Mouse (Mus musculus) left cerebral cortex, adult 2 months (tissue): ENCODE data around the gene Gm2564. TPM values are rescaled to one million over a fixed set of nuclear protein-coding genes. Genes with fewer than 3 reads are reported as not detected.
"Not testable (repeated sequence)": the region's sequence is repeated elsewhere in the genome, so short reads cannot be mapped to it uniquely, and the experiment has no call there.

Source experiments
- DNase-seq, 2 experiments: peaks; one replicate each; pipeline ENCODE4 v3.0.0; 2021 to 2022; ENCODE audit warnings: low spot score in 2 of 2, mixed read lengths in 1 of 2; ENCODE audit errors: extremely low spot score in 1 of 2
- H3K27ac ChIP-seq: fragments of 200-600 bp; 2 replicates; pipeline ENCODE4 v1.8.1; 2022
- H3K4me3 ChIP-seq: fragments of 200-600 bp; 2 replicates; pipeline ENCODE4 v1.8.1; 2022
- intact Hi-C: fragments of 180-260 bp; cut with DNase I; formaldehyde crosslinking; loops from one replicate; pipeline ENCODE4 v1.15.1; 2025
- long read RNA-seq, 2 experiments: library from polyadenylated mRNA; stranded (forward); transcript quantifications; one replicate each; pipeline ENCODE4 v2.0.0; 2021; ENCODE audit warnings: borderline mapping rate in 2 of 2
- total RNA-seq, 2 experiments: library from RNA; stranded (reverse); gene quantifications; 2 replicates each; pipeline ENCODE4 v1.2.3; 2021

The Gm2564 gene
- 10 to 100 TPM; 14.0 to 14.4 TPM for total RNA-seq
- long read RNA-seq, experiment 1: 0 reads
- long read RNA-seq, experiment 2, partial matches to known transcripts: 0 of 1 reads
- long read RNA-seq, experiment 2, other reads (novel, unspliced or antisense): 1 of 1 reads

- H3K27ac ChIP-seq, H3K4me3 ChIP-seq, DNase-seq, intact Hi-C loops: not testable (repeated sequence)
Measured at GRCm38 (mm10) chr4:42629419-42629818, at the start of gene Gm2564. Gene Gm2564, plus strand, starts transcription at chr4:42629719.

GRCm38 (mm10) chr4:42611895-42612294 is 17.6 kb upstream of the Gm2564 start, which contains the start of gene Gm10591:
Gene Gm10591, plus strand, starts transcription at chr4:42612195.
- H3K27ac ChIP-seq, intact Hi-C loops, DNase-seq, H3K4me3 ChIP-seq: not testable (repeated sequence)

- intact Hi-C loops, DNase-seq, H3K4me3 ChIP-seq, H3K27ac ChIP-seq: not testable (repeated sequence)
Measured at GRCm38 (mm10) chr4:42654951-42655350, 25.4 kb downstream of the Gm2564 start, which contains the start of gene Ccl27b. Gene Ccl27b, plus strand, starts transcription at chr4:42655251.

DNA sequence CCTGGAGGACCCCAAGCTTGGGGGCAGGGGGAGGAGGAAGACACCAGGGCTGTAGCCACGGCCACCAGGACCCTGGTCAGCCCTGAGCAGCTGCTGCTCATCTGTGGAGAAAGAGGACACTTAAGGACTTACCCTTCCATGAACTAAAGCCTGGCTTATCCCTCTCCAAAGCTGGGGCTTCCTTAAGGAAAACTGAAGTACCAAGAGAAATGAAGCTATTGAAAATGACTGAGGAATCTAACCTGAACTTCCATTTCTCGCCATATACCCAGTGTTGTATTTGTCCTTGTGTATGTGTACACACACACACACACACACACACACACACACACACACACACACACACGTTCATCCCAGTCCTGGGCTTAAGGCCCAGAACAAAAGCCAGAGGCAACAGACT is 32.3 kb downstream of the Gm2564 start, which contains the start of gene Il11ra2:
Gene Il11ra2, minus strand, starts transcription at position 101 of the 400 bp plus-strand sequence.
- intact Hi-C loops, DNase-seq, H3K4me3 ChIP-seq, H3K27ac ChIP-seq: not testable (repeated sequence)

DNA sequence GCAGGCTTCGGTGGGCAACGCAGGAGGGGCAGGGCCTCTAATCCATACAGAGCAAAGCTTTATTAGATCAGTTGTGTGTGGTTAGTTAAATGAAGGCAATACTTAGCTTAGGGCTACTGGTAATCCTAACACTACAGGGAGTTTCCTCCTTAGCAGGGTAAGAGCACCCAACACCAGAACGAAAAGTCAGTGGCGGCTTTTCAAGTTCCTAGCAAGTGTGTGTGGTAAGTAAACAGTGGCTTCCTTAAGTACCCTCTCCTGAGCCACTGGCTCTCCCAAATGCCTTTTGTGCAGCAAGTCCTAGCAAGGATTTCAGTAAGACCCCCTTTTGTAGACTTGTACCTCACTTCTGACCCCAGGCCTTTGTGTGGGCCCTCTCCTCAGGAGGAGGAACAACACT is 45.9 kb downstream of the Gm2564 start:
- H3K4me3 ChIP-seq, H3K27ac ChIP-seq, DNase-seq, intact Hi-C loops: not testable (repeated sequence)

- DNase-seq, H3K27ac ChIP-seq, intact Hi-C loops, H3K4me3 ChIP-seq: not testable (repeated sequence)
Measured at GRCm38 (mm10) chr4:42679365-42679764, 49.8 kb downstream of the Gm2564 start.

DNA sequence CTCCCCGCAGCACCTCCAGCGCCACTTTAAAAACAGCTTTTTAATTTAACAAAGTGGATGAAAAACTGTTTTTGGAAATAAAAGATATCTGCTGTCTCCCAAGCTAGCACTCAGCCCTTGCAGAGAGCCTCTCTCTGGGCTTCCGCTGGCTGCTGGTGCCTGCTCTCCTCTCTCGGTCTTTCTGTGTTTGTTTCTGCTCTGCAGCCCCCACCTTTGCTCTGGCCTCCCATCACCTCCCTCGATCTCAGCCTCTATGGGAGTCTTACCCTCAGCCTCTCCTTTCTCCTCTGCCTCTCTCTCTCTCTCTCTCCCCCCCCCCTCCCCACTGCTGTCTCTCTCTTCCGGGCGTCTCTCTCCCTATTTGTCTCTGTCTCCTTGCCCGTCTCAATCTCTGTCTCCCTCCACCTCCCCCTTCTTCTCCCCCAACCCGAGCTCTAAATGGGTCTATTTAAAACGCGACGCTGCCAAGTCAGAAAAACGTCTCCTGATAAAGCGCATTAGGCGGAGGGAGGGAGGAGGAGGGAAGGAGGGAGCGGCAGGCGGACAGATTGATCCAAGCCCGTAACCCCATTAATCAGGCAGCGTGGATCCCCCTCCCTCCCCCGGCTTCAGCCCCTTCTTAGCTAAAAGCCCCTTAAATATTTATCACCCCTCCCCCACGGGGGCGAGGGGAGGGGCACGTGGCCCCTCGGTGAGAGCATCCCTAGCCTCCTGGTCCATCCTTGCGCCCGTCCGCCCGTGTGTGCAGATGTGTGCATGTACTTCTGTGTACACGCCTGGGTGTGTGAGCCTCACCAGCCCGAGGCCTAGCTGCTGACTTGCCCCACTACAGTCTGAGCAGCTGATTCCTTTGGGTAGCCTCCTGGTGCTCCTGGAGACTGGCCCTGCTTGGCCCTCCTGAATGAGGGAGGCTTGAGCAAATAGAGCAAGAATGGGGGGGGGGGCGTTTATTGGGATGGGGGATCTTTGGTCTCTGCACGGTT is 51.1 kb downstream of the Gm2564 start:
- H3K27ac ChIP-seq, DNase-seq, H3K4me3 ChIP-seq, intact Hi-C loops: not testable (repeated sequence)

Other genes starting within 250 kb of the Gm2564 start
- gene Gm21586, start 190.3 kb upstream of the Gm2564 start, total RNA-seq: not detected
- gene Gm2163, start 163.0 kb upstream of the Gm2564 start, total RNA-seq: 1 to 10 TPM; 7.8 to 8.7 TPM
- 1 to 10 TPM in 1 of 2 experiments, not detected in 1; 2.4 TPM for gene Fam205a2, start 101.5 kb upstream of the Gm2564 start, total RNA-seq
- not detected for gene Gm10591, start 17.5 kb upstream of the Gm2564 start, total RNA-seq
- gene Ccl27b, start 25.5 kb downstream of the Gm2564 start, total RNA-seq: 1 to 10 TPM; 2.4 to 6.4 TPM
- under 1 TPM in 1 of 2 experiments, not detected in 1; 0.27 TPM for gene Il11ra2, start 32.2 kb downstream of the Gm2564 start, total RNA-seq
- gene 4930578G10Rik, start 105.8 kb downstream of the Gm2564 start, total RNA-seq: 1 to 10 TPM; 3.0 TPM
- gene Ccl19, start 126.9 kb downstream of the Gm2564 start, total RNA-seq: under 1 TPM; 0.68 to 0.95 TPM
- gene Ccl21a, start 144.3 kb downstream of the Gm2564 start, total RNA-seq: not detected
- gene Fam205a1, start 224.2 kb downstream of the Gm2564 start, total RNA-seq: under 1 TPM in 1 of 2 experiments, not detected in 1; 0.11 TPM
- gene Gm12394, start 227.1 kb downstream of the Gm2564 start, total RNA-seq: 1 to 10 TPM; 2.3 to 2.4 TPM
- gene Fam205c, start 244.5 kb downstream of the Gm2564 start, total RNA-seq: 1 to 10 TPM; 1.0 to 1.8 TPM